Mouse (Mus musculus) urinary bladder, postnatal 14 days (tissue): Measurements from ENCODE around the gene Hoxd8.

ENCODE experiments used
- DNase-seq: peaks from one replicate; pipeline ENCODE4 v3.0.0; 2021; ENCODE audit warnings: low spot score

The Hoxd8 gene

GRCm38 (mm10) chr2:74735851-74736687, 31.7 kb downstream of the Hoxd8 start:
- DNase-seq = no peak

- DNase-seq = no peak
Observed at GRCm38 (mm10) chr2:74736688-74737577, 32.5 kb downstream of the Hoxd8 start.

- no peak for DNase-seq
Observed at GRCm38 (mm10) chr2:74737578-74738070, 33.2 kb downstream of the Hoxd8 start.

GRCm38 (mm10) chr2:74738623-74739475, 34.4 kb downstream of the Hoxd8 start:
- DNase-seq = no peak

GRCm38 (mm10) chr2:74739476-74739800, 35.0 kb downstream of the Hoxd8 start:
- no peak for DNase-seq

DNA sequence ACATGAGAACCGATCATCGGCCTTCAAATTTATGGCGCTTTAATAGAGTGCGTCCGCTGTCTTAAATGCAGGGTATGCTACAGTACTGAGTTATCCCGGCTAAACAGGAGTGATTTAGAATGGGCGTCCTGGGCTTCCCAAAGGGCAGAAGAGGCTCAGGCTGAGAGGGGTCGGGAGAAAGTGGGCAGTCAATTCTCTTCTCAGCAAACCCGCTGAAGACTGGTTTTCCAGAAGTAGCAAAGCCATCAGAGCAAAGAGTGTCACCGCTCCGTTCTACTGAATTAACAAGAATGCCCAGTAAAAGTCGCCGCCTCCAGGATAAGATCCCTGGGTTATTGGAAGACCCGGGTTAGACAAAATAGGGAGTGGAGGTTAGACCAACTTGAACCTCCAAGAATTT, 35.5 kb downstream of the Hoxd8 start:
- DNase-seq = no peak

- DNase-seq = no peak
Observed at GRCm38 (mm10) chr2:74740311-74741091, 36.1 kb downstream of the Hoxd8 start.

DNA sequence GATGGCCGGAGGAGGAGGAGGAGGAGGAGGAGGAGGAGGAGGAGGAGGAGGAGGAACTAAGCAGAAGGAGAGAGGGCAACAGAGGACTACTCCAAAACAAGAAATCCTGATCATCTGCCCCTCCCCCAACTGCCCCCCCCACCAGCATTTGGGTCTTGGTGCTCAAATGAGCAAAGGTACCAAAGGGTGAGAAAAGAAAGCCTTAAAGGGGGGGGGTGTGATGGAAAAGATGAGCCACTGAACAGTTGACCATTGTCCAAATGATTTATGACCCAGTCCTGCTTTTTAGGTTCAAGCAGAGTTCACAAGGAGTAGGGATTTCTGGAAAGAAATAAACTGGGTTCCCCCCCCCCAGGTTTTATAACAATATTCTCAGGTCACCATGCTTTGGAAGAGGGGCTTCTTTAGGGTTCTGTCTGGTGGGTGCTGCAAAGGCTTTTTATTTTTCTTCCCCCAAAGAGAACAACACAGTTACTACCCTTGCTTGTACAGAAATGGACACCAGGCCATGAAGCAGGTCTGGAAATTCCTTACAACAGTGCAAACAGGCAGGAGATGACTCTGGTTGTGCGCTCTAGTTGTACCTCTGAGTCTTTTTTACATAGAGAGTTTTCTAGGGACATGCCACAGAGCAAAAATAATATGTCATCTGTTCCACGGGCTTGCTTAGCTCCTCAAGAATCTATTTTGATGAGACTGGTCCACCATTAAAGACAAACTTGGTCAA, 37.0 kb downstream of the Hoxd8 start:
- DNase-seq = no peak

GRCm38 (mm10) chr2:74741979-74742277, 37.5 kb downstream of the Hoxd8 start:
- DNase-seq = no peak

GRCm38 (mm10) chr2:74745540-74746297, 41.3 kb downstream of the Hoxd8 start:
- DNase-seq = no peak

DNA sequence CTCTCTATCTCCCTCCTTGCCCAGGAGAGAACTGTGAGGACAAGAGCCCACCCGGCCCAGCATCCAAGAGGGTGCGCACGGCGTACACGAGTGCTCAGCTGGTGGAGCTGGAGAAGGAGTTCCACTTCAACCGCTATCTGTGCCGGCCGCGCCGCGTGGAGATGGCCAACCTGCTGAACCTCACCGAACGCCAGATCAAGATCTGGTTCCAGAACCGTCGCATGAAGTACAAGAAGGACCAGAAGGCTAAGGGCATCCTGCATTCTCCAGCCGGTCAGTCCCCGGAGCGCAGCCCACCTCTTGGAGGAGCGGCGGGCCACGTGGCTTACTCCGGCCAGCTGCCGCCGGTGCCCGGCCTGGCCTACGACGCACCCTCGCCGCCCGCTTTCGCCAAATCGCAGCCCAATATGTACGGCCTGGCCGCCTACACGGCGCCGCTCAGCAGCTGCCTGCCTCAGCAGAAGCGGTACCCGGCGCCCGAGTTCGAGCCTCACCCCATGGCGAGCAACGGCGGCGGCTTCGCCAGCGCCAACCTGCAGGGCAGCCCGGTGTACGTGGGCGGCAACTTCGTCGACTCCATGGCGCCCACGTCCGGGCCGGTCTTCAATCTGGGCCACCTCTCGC, 42.0 kb downstream of the Hoxd8 start:
- no peak for DNase-seq

DNA sequence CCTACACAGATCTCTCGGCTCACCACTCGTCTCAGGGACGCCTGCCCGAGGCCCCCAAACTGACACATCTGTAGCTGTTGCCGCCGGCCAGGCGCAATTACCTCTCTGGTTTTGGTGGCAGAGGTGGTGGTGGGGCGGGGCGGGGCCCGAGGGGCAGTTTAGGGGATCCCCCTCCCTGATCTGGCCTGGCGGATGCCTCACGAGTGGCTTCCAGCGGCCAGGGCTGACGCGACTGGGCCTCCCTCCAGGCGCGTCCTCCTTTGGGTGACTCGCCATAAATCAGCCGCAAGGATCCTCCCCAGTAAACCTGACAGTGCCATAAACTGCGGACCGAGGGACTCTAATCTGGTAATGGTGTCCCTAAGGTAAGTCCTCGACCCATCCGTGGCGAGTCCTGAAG, 42.6 kb downstream of the Hoxd8 start:
- DNase-seq = no peak

DNA sequence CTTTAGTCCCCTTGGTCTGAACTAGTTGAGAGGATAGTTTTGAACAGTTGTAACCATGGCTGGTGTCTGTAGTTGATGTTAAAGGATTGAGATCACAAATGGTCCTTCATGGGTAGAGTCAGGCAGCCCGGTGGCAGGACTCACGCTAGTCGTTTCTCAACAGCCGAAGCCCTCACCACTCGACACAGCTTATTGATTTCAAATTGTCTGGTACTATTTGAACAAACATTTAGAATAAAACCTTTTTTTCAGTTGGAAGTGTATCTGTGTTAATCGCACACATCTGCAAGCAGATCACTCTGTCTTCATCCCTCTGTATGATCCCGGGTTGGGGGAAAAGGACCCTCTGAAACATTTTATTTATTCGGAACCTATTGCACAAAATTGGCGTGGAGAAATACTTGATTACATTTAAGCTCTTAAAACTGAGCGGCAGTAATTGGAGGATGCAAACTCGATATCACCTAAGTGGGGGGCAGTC, 43.3 kb downstream of the Hoxd8 start:
- DNase-seq = no peak

- no peak for DNase-seq
Observed at GRCm38 (mm10) chr2:74748436-74748995, 44.1 kb downstream of the Hoxd8 start.

- DNase-seq = no peak
Observed at GRCm38 (mm10) chr2:74749337-74750121, 45.1 kb downstream of the Hoxd8 start.

GRCm38 (mm10) chr2:74750731-74751250, 46.4 kb downstream of the Hoxd8 start:
- DNase-seq = no peak

- no peak for DNase-seq
Observed at GRCm38 (mm10) chr2:74751861-74752260, 47.4 kb downstream of the Hoxd8 start.
